Mouse (Mus musculus) limb, embryonic 12.5 days (tissue): ENCODE results near the gene Cdca5. TPM values are rescaled to one million over a fixed set of nuclear protein-coding genes. Genes with fewer than 3 reads are reported as not detected.
A peak's percentile ranks its signal among the peaks of the same experiment; 100 is the strongest.

ENCODE experiments used
- ATAC-seq: fragments of 200-750 bp; cut with Nextera tagmentation; 2 replicates; pipeline ENCODE4 v1.8.0; 2017; ENCODE audit warnings: low read depth, moderate TSS enrichment; ENCODE audit not compliant: insufficient number of reproducible peaks, insufficient read depth, low FRiP score, low TSS enrichment
- H3K27ac ChIP-seq: fragments of 300-500 bp; sonication (generic); 2 replicates; pipeline ENCODE4 v1.5.1; 2016; ENCODE audit warnings: mild to moderate bottlenecking, moderate library complexity
- H3K27me3 ChIP-seq: fragments of 300-500 bp; sonication (generic); 2 replicates; pipeline ENCODE4 v1.6.1; 2016; ENCODE audit warnings: mild to moderate bottlenecking, moderate library complexity
- H3K36me3 ChIP-seq: fragments of 300-500 bp; sonication (generic); 2 replicates; pipeline ENCODE4 v1.6.1; 2016; ENCODE audit warnings: mild to moderate bottlenecking, moderate library complexity
- H3K4me1 ChIP-seq: fragments of 300-500 bp; sonication (generic); replicated peaks from 2 replicates; pipeline ENCODE4 v1.6.1; 2016
- H3K4me2 ChIP-seq: fragments of 300-500 bp; sonication (generic); 2 replicates; pipeline ENCODE4 v1.6.1; 2016; ENCODE audit warnings: mild to moderate bottlenecking, moderate library complexity
- H3K4me3 ChIP-seq: fragments of 300-500 bp; sonication (generic); replicated peaks from 2 replicates; pipeline ENCODE4 v1.5.1; 2016; ENCODE audit warnings: mild to moderate bottlenecking
- H3K9ac ChIP-seq: fragments of 300-500 bp; sonication (generic); replicated peaks from 2 replicates; pipeline ENCODE4 v1.6.1; 2016; ENCODE audit warnings: mild to moderate bottlenecking, moderate library complexity
- H3K9me3 ChIP-seq: fragments of 300-500 bp; sonication (generic); 2 replicates; pipeline ENCODE4 v1.6.1; 2016; ENCODE audit warnings: mild to moderate bottlenecking, moderate library complexity
- WGBS: fragments of 180-500 bp; shearing (Covaris S2); methylation state at CpG from one replicate; pipeline ENCODE4 v1.1.7; 2016; 5-methylcytosine and 5-hydroxymethylcytosine counted together
- polyA plus RNA-seq: library from polyadenylated mRNA; unstranded; fragments of >200 nt; fragmentation: Nextera tagmentation; extraction: Ambion mirVana; gene quantifications from 2 replicates; pipeline ENCODE4 v1.2.1, GENCODE M21; 2016

The Cdca5 gene
- polyA plus RNA-seq, 1 experiment from 2014 or later: 49.7 TPM

DNA sequence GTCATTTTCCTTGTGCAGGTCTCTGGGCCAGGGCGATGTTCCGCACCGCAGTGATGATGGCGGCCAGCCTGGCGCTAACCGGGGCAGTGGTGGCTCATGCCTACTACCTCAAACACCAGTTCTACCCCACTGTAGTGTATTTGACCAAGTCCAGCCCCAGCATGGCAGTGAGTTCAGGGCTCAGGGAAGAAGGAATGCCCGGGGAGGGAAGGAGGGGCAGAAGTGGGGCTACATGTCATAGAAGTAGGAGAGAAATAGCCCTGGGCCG, 37.0 kb upstream of the Cdca5 start:
- Histone ChIP-seq H3K9ac (peak overlapping the region; percentile 88), H3K36me3 (peaks cover 48% of the 10 kb centered on the region), H3K4me2 (peak overlapping the region; percentile 82), H3K27ac (no peak overlapping the region), H3K27me3 (no peaks in the 10 kb centered on the region), H3K4me1 (peaks cover 18% of the 10 kb centered on the region), H3K4me3 (peak overlapping the region; percentile 95), H3K9me3 (no peaks in the 10 kb centered on the region)
- 88% methylated on average over 8 of the region's 8 CpGs for WGBS
- no peak for ATAC-seq

DNA sequence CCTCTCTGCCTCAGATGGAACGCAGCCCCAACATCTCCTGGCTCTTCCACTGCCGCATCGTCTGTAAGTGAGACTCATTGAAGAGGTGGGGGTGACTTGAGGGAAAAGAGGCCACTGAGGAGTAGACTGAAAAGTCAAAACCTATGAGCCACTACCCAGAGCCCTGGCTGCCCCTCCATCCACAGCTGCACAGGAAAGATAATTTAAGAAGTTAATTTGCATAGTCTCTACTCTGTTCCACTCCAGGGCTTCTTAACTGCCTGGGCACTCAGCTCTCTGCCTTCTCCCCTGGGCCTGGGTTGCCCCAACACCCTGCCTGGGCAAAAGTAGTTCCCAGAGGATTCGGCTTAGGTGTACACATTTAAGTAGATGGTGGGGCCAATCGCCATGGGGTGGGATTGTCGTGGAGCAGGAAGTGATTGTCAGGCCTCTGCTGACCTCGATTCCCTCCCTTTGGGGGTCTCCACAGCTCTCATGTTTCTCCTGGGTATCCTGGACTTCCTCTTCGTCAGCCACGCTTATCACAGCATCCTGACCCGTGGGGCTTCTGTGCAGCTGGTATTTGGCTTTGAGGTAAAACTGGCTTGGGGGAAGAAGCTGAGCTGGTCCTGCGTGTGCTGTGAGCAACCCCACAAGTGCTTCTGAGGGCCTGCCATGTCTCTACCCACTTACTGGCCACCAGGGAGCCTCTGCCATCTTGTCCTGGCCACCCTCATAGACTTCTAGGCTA, 35.9 kb upstream of the Cdca5 start:
- H3K9ac ChIP-seq: no peak overlapping the region
- H3K36me3 ChIP-seq: peaks cover 58% of the 10 kb centered on the region
- H3K27me3 ChIP-seq: no peaks in the 10 kb centered on the region
- H3K4me1 ChIP-seq: peaks cover 18% of the 10 kb centered on the region
- H3K4me2 ChIP-seq: no peak overlapping the region
- 92% methylated on average over 11 of the region's 11 CpGs for WGBS
- ATAC-seq: no peak
- H3K4me3 ChIP-seq: peak overlapping the region; percentile 95; the same call in 1 of the 2 replicates
- H3K27ac ChIP-seq: no peak overlapping the region
- no peaks in the 10 kb centered on the region for H3K9me3 ChIP-seq

DNA sequence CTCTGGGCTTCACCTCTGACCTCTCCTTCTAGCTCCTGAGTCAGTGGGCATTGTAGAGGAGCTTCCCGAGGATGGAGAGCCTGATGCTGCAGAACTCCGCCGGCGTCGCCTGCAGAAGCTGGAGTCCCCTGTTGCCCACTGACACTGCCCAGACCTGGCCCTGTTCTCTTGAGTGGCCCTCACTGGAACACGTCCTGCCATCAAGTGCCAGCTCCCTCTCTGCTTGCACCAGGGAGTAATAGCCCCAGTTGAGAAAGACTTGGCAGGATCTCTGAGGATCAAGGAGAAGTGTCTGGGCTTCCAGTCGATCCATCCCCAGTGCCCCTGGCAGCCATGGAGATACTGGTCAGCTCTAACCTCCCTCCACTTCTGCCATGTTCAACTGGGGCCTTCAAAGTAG, 32.3 kb upstream of the Cdca5 start:
- Histone ChIP-seq H3K36me3 (peaks cover 78% of the 10 kb centered on the region), H3K9ac (no peak overlapping the region), H3K4me3 (no peak overlapping the region), H3K27ac (no peak overlapping the region), H3K4me2 (no peak overlapping the region), H3K9me3 (no peaks in the 10 kb centered on the region), H3K4me1 (peaks cover 19% of the 10 kb centered on the region), H3K27me3 (no peaks in the 10 kb centered on the region)
- 89% methylated on average over 7 of the region's 7 CpGs for WGBS
- no peak for ATAC-seq

DNA sequence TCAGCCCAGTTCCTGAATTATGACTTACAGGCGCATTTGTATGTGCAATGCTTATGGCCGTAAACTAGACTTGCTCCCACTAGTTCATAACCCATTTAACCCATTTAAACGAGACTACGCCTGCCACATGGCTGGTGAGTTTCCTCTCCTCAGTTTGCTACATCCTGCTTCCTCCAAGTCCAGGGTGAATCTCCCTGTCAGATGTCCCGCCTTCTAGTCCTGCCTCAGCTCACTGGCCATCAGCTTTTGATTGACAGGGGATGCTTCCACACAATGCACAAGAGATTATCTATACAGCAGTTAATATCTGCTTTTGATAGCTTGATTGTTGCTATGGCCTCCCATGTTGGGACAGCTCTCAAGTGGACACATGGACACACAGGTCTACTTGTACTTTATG, 30.5 kb upstream of the Cdca5 start:
- Histone ChIP-seq H3K27me3 (no peaks in the 10 kb centered on the region), H3K9me3 (no peaks in the 10 kb centered on the region), H3K4me2 (no peak overlapping the region), H3K4me1 (peaks cover 16% of the 10 kb centered on the region), H3K27ac (no peak overlapping the region), H3K36me3 (peaks cover 74% of the 10 kb centered on the region), H3K9ac (no peak overlapping the region), H3K4me3 (no peak overlapping the region)
- WGBS: 86% methylated on average over 5 of the region's 5 CpGs
- no peak for ATAC-seq

DNA sequence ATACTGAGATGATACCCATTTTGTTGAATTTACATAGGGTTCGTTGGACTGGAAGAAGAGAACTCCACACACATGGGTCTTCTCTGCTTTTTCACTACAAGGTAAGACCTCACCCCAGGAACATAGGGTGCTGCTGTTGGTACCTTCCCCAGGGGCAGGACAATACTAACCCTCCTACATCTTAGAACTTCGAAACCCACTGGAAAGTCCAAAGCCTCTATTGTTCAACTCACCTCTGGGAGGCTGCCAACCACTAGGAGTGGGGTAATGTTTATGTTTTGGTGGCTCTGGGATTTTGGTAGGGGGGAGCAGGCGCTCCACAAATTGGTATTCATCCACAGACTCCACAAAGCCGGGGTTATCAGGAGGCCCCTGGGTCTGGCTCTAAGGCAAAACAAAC, 28.1 kb upstream of the Cdca5 start:
- Histone ChIP-seq H3K27ac (no peak overlapping the region), H3K36me3 (peaks cover 59% of the 10 kb centered on the region)
- 66% methylated on average over 4 of the region's 4 CpGs for WGBS

DNA sequence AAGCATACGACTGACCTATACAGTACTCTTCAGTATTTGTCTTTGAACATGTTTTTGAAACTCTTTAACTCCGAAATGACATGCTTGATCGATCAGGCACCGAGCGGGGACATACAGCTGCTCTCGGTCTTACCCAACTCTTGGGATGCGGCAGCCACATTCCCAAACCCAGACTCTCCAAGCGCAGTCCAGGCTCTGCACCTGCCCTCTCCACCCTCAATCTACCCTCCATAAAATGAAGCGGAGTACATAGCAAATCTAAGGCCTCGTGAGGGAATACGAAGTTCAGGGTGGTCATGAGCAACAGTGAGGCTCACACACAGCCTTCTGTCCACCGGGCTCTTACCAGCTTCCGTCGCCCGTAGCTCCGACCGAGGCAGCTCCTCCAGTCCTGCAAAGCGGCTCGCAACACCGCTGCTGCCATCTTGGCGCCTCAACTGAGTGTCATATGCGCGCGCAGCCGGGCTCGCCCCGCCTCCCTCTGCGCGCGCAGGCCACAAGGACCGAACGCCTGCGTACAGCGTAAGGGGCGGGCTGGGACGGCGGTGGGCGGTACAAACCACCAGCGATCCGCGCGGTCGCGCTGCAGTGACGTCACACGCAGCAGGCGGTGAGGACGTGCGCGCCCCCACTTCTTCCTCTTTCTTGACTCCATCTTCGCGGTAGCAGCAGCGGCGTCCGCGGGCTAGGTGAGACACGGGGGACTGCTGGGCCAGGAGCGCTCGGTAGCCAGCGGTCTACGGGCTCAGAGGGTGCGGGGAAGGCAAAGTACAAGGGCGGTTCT, 27.3 kb upstream of the Cdca5 start, which contains the start of the genes Mrpl49 and Fau:
Gene Mrpl49 (minus strand): TSS at position 473 of the 784 bp plus-strand sequence.
Gene Fau (plus strand): TSS at position 532 of the 784 bp plus-strand sequence.
- ATAC-seq: peak; percentile 76
- Histone ChIP-seq H3K4me3 (peak within 1 kb of the TSS; percentile 86), H3K9me3 (no peaks in the 10 kb centered on the region), H3K27me3 (no peaks in the 10 kb centered on the region), H3K36me3 (peaks cover 51% of the 10 kb centered on the region), H3K27ac (peak within 1 kb of the TSS; percentile 73), H3K4me2 (peak within 1 kb of the TSS; percentile 86), H3K4me1 (peaks cover 24% of the 10 kb centered on the region), H3K9ac (peak within 1 kb of the TSS; percentile 92)
- under 1% methylated on average over 61 of the region's 63 CpGs for WGBS

More for the DNA sequence above, 28.1 kb upstream of the Cdca5 start:
- Histone ChIP-seq H3K9me3 (no peaks in the 10 kb centered on the region), H3K4me1 (peaks cover 16% of the 10 kb centered on the region), H3K9ac (peak overlapping the region; percentile 92), H3K4me3 (peak overlapping the region; percentile 86), H3K27me3 (no peaks in the 10 kb centered on the region), H3K4me2 (peak overlapping the region; percentile 86)
- ATAC-seq: no peak

DNA sequence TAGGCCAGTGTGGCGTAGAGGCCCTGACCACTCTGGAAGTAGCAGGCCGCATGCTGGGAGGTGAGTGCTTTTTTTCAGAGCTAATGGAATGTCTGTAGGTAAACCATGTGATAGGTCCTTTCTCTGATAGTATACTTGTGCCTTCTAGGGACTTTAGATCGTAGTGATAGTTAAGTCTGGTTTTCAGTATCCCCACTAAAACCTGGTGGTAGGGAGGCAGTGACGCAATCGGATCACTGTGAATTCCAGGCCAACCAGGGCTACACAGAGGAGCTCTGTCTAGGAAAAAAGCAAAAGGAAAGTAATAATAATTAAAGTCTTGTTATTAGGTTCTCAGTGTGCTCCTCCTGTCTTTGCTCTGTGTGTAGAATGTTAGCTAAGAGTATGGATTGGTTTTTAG, 26.3 kb upstream of the Cdca5 start:
- H3K27me3 ChIP-seq: no peaks in the 10 kb centered on the region
- no peaks in the 10 kb centered on the region for H3K9me3 ChIP-seq
- peak overlapping the region; percentile 86 for H3K4me3 ChIP-seq
- H3K9ac ChIP-seq: peak overlapping the region; percentile 92
- H3K27ac ChIP-seq: 0 out of 2 replicates have a peak overlapping the region, but pooled peaks have one; percentile 73
- H3K4me1 ChIP-seq: peaks cover 28% of the 10 kb centered on the region
- H3K36me3 ChIP-seq: peaks cover 41% of the 10 kb centered on the region
- WGBS: 39% methylated on average over 5 of the region's 5 CpGs
- ATAC-seq: no peak
- peak overlapping the region; percentile 86 for H3K4me2 ChIP-seq

DNA sequence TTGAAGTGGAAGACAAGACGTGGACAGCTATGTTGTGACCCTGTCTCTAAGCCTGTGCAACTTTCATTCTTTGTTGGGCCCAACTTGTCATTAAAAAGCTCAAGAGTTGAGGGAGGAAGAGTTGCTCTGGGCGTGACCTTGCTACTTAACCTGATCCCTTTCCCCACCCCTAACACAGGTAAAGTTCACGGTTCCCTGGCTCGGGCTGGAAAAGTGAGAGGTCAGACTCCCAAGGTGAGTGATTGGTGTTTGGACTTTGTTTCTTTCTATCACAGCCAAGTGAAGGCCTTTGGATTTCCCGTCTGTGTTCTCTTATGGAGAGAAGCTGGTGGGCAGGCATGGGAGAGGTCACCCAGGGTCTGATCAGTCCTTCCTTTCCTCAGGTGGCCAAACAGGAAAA, 25.8 kb upstream of the Cdca5 start:
- no peak for ATAC-seq
- Histone ChIP-seq H3K9me3 (no peaks in the 10 kb centered on the region), H3K4me3 (peak overlapping the region; percentile 86), H3K4me2 (peak overlapping the region; percentile 86), H3K27ac (no peak overlapping the region), H3K36me3 (peaks cover 39% of the 10 kb centered on the region), H3K9ac (peak overlapping the region; percentile 92; the same call in 1 of the 2 replicates), H3K4me1 (peaks cover 28% of the 10 kb centered on the region), H3K27me3 (no peaks in the 10 kb centered on the region)
- 83% methylated on average over 5 of the region's 5 CpGs for WGBS

DNA sequence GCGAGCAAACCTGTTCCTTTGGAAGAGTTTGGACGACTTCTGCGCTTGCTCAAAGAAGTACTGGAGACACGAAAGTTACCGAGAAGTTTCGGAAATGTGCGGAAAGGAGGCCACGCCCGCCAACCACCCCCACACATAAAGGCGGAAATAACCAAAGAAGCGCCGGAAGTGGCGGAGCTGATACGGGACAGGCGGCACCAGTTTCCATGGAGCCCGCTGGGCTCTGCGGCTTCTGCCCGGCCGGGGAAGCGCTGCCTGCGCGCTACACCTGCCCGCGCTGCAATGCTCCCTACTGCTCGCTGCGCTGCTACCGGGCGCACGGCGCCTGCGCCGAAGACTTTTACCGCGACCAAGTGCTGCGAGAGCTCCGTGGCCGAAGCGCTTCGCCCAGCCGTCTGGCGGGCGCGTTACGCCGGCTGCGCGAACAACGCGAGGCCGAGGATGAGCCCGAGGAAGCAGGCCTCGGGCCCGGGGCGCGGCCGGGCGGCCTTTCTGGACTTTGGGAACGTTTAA, 23.7 kb upstream of the Cdca5 start, which contains the start of gene Znhit2:
Gene Znhit2 (plus strand): TSS at position 172 of the 513 bp plus-strand sequence.
- peak within 1 kb of the TSS; percentile 94 for H3K9ac ChIP-seq
- under 1% methylated on average over 58 of the region's 58 CpGs for WGBS
- H3K4me2 ChIP-seq: peak within 1 kb of the TSS; percentile 96
- H3K4me1 ChIP-seq: peaks cover 28% of the 10 kb centered on the region
- peak within 1 kb of the TSS; percentile 91 for H3K4me3 ChIP-seq
- peak within 1 kb of the TSS; percentile 92 for H3K27ac ChIP-seq
- peak; percentile 53 for ATAC-seq
- H3K36me3 ChIP-seq: peaks cover 20% of the 10 kb centered on the region
- no peaks in the 10 kb centered on the region for H3K27me3 ChIP-seq
- no peaks in the 10 kb centered on the region for H3K9me3 ChIP-seq

DNA sequence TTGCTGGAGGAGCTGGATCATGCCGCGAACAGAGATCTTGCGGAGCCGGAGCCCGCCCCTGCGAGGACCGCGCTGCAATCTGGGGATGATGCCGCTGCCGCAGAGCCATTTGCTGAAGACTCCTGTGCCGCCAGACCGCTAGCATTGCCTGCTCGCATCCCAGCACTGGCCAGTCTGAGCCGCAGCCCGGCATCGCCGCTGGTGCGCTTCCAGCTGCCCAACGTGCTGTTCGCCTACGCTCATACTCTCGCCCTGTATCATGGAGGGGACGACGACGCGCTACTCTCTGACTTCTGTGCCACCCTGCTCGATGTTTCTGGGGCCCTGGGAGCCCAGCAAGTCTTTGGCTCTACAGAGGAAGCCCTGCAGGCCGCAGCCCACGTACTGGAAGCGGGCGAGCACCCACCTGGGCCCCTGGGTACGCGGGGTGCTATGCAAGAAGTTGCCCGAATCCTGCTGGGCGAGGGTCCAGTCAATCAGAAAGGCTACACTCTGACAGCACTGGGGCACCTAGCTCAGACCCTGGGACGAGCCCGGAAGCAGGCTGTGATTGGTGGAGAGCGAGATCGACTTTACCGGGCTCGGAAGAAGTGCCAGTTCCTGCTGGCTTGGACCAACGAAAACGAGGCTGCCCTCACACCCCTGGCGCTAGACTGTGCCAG, 23.0 kb upstream of the Cdca5 start:
- Histone ChIP-seq H3K9ac (peak overlapping the region; percentile 94), H3K4me2 (peak overlapping the region; percentile 96), H3K27me3 (no peaks in the 10 kb centered on the region), H3K36me3 (peaks cover 20% of the 10 kb centered on the region), H3K4me3 (peak overlapping the region; percentile 91), H3K4me1 (peaks cover 28% of the 10 kb centered on the region), H3K27ac (peak overlapping the region; percentile 92), H3K9me3 (no peaks in the 10 kb centered on the region)
- 2% methylated on average over 44 of the region's 44 CpGs for WGBS
- ATAC-seq: no peak

DNA sequence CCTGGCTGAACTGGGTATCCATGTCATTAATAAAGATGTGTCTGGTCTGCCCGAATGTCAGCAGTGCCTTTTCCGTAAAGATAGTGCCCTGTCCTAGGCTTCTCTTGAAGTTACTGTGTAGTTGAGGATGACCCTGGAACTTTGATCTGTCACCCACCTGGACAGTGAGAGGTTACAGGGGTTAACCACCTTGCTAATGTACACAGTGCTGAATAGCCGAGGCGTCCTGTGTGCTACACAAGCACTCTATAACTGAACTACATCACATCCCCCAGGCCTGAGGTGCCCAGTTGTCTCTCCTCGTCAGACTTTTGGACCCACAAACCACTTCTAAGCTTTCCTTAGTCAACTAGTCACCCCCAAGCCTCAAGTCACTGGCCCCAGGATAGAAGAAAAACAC, 22.4 kb upstream of the Cdca5 start:
- peak overlapping the region; percentile 94 for H3K9ac ChIP-seq
- H3K27me3 ChIP-seq: no peaks in the 10 kb centered on the region
- no peak for ATAC-seq
- peak overlapping the region; percentile 91 for H3K4me3 ChIP-seq
- H3K4me1 ChIP-seq: peaks cover 32% of the 10 kb centered on the region
- H3K9me3 ChIP-seq: no peaks in the 10 kb centered on the region
- WGBS: 71% methylated on average over 5 of the region's 5 CpGs
- peak overlapping the region; percentile 96 for H3K4me2 ChIP-seq
- no peak overlapping the region for H3K27ac ChIP-seq
- peaks cover 20% of the 10 kb centered on the region for H3K36me3 ChIP-seq
